Mouse (Mus musculus) embryonic facial prominence, embryonic 13.5 days (tissue): ENCODE measurements around the gene Efcab11. TPM values are rescaled to one million over a fixed set of nuclear protein-coding genes. Genes with fewer than 3 reads are reported as not detected.

Experiments used
- ATAC-seq: fragments of 200-750 bp; cut with Nextera tagmentation; 2 replicates; pipeline ENCODE4 v1.8.0; 2017; ENCODE audit warnings: low read depth; ENCODE audit not compliant: insufficient number of reproducible peaks, insufficient read depth, low FRiP score, low TSS enrichment
- H3K27ac ChIP-seq: fragments of 300-500 bp; sonication (generic); 2 replicates; pipeline ENCODE4 v1.5.1; 2015; ENCODE audit warnings: moderate library complexity, mild to moderate bottlenecking, inconsistent platforms
- H3K27me3 ChIP-seq: fragments of 300-500 bp; sonication (generic); 2 replicates; pipeline ENCODE4 v1.6.1; 2015; ENCODE audit warnings: mild to moderate bottlenecking, inconsistent platforms
- H3K36me3 ChIP-seq: fragments of 300-500 bp; sonication (generic); 2 replicates; pipeline ENCODE4 v1.6.1; 2015; ENCODE audit warnings: mild to moderate bottlenecking, inconsistent platforms
- H3K4me1 ChIP-seq: fragments of 300-500 bp; sonication (generic); 2 replicates; pipeline ENCODE4 v1.6.1; 2015; ENCODE audit warnings: inconsistent platforms
- H3K4me2 ChIP-seq: fragments of 300-500 bp; sonication (generic); 2 replicates; pipeline ENCODE4 v1.6.1; 2015; ENCODE audit warnings: moderate library complexity, mild to moderate bottlenecking, inconsistent platforms
- H3K4me3 ChIP-seq: fragments of 300-500 bp; sonication (generic); 2 replicates; pipeline ENCODE4 v1.5.1; 2015; ENCODE audit warnings: mild to moderate bottlenecking, inconsistent platforms
- H3K9ac ChIP-seq: fragments of 300-500 bp; sonication (generic); 2 replicates; pipeline ENCODE4 v1.6.1; 2015; ENCODE audit warnings: mild to moderate bottlenecking, inconsistent platforms
- H3K9me3 ChIP-seq: fragments of 300-500 bp; sonication (generic); 2 replicates; pipeline ENCODE4 v1.6.1; 2016; ENCODE audit warnings: inconsistent platforms
- WGBS: fragments of 180-500 bp; shearing (Covaris S2); methylation state at CpG from one replicate; pipeline ENCODE4 v1.1.7; 2015; ENCODE audit warnings: mixed read lengths; 5-methylcytosine and 5-hydroxymethylcytosine counted together
- polyA plus RNA-seq: library from polyadenylated mRNA; unstranded; fragments of >200 nt; fragmentation: Nextera tagmentation; extraction: Ambion mirVana; gene quantifications from 2 replicates; pipeline ENCODE4 v1.2.1, GENCODE M21; 2015

Gene Efcab11
- polyA plus RNA-seq, 1 experiment from 2014 or later = 16.8 TPM

DNA sequence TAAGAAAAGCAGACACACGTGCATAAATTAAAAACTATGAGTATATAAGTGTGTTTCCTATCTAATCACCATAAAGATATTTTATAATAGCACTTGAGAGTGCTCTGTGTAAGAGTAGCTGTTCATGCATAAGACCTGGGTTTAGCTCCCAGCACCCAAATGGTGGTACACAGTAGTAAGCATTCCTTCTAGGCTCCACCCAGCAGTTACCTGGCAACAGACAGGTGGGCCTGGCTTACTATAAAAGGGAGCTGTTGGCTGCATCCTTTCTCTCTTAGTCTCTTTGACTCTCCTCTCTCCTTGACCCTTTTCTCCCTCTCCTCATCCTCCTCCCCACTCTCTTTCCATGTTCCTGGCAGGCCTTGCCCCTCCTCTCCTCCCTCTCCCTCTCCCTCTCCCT lies 15.4 kb downstream of the Efcab11 start:
- H3K9me3 ChIP-seq = no peaks in the 10 kb centered on the region
- ATAC-seq = no peak
- no peak overlapping the region for H3K4me3 ChIP-seq
- no peaks in the 10 kb centered on the region for H3K4me1 ChIP-seq
- no peak overlapping the region for H3K4me2 ChIP-seq
- no peak overlapping the region for H3K9ac ChIP-seq
- no peaks in the 10 kb centered on the region for H3K27me3 ChIP-seq
- no peaks in the 10 kb centered on the region for H3K36me3 ChIP-seq
- H3K27ac ChIP-seq = no peak overlapping the region
- WGBS = 91% methylated on average over 1 of the region's 1 CpGs

DNA sequence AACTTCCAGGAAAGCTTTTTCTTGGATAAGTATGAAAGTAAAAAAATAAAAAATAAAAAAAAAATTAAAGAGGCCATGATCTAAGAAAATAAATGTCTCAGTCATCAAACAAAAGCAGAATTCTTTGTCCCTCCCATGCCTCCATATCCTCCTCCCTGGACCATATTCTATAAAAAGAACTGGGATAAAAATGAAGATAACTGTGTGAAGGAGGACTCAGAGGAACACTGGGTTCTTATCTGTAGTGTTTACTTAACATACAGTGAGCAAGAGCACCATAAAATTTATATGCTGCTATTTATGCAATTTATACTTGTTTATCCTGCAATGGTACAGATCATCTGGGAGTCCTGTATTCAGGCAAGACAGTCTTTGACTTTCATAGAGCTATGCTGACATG lies 19.6 kb downstream of the Efcab11 start:
- H3K4me1 ChIP-seq = no peaks in the 10 kb centered on the region
- H3K27me3 ChIP-seq = no peaks in the 10 kb centered on the region
- no peak overlapping the region for H3K4me2 ChIP-seq
- ATAC-seq = no peak
- H3K9ac ChIP-seq = no peak overlapping the region
- H3K9me3 ChIP-seq = no peaks in the 10 kb centered on the region
- H3K4me3 ChIP-seq = no peak overlapping the region
- H3K36me3 ChIP-seq = no peaks in the 10 kb centered on the region
- no peak overlapping the region for H3K27ac ChIP-seq

DNA sequence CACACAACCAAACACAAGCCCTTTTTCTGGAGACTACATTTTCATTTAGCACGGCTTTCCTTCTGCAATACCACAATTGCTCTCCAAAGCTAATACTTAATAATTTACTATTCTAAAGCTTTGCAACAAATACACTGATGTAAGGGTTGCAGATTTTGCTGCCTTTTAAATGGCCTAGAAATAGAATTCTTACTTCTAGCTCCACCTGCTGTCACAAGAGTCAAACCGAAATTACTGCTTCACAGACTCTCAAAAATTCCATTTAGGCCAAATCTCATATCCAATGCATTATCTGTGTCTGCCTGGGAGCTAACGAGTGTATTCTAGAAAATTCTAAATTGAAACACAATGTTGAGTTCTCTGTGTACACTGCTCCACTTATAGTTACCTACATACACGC lies 23.3 kb downstream of the Efcab11 start:
- no peak overlapping the region for H3K27ac ChIP-seq
- H3K9me3 ChIP-seq = no peaks in the 10 kb centered on the region
- no peaks in the 10 kb centered on the region for H3K36me3 ChIP-seq
- 67% methylated on average over 4 of the region's 4 CpGs for WGBS
- no peak overlapping the region for H3K4me3 ChIP-seq
- no peak for ATAC-seq
- no peaks in the 10 kb centered on the region for H3K4me1 ChIP-seq
- H3K9ac ChIP-seq = no peak overlapping the region
- H3K27me3 ChIP-seq = no peaks in the 10 kb centered on the region
- H3K4me2 ChIP-seq = no peak overlapping the region

DNA sequence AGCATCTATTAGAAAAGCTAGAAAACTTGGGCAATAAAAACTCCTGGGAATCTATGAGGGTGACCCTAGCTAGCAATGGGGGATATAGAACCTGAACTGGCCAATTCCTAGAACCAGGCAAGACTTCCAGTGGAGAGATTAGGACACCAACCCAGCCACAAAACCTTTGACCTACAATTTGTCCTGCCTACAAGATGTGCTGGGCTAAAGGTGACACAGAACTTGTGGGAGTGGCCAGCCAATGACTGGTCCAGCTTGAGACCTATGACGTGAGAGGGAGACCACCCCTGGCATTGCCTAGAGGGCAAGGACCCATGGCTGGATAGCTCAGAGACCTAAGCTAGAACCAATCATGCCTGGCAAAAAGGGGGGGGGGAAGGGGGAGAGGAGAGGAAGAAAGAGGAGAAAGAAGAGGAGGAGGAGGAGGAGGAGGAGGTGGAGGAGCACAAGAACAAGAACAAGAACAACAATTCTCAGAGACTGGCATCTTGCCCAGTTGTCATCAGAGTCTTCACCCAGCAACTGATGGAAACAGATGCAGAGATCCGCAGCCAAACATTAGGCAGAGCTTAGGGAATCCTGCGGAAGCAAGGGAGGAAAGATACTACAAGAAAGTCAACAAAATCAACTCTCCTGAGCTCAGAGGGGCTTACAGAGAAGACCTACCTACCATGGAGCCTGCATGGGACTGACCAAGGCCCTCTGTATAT lies 24.7 kb downstream of the Efcab11 start:
- H3K4me3 ChIP-seq = no peak overlapping the region
- no peaks in the 10 kb centered on the region for H3K9me3 ChIP-seq
- no peaks in the 10 kb centered on the region for H3K4me1 ChIP-seq
- H3K27ac ChIP-seq = no peak overlapping the region
- H3K27me3 ChIP-seq = no peaks in the 10 kb centered on the region
- ATAC-seq = no peak
- 71% methylated on average over 3 of the region's 3 CpGs for WGBS
- no peak overlapping the region for H3K9ac ChIP-seq
- H3K4me2 ChIP-seq = no peak overlapping the region
- H3K36me3 ChIP-seq = no peaks in the 10 kb centered on the region

DNA sequence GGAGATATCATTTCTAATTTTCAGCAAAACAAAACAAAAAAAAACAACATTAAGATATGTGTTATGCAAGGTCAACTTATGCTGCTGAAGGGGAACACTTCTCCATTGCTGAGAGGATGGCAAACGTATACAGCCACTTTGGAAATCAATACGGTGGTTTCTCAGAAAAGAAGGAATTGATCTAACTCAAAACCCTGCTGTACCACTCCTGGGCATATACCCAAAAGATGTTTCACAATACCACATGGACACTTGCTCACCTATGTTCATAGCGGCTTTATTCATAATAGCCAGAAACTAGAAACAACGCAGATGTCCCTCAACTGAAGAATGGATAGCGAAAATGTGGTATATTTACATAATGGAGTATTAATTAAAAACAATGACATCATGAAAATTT lies 25.6 kb downstream of the Efcab11 start:
- Histone ChIP-seq H3K4me2 (no peak overlapping the region), H3K4me1 (0 out of 2 replicates have a peak, but pooled peaks cover under 1% of the 10 kb centered on the region), H3K9me3 (no peaks in the 10 kb centered on the region), H3K36me3 (peaks cover 3% of the 10 kb centered on the region; the same call in 1 of the 2 replicates), H3K9ac (no peak overlapping the region), H3K27me3 (no peaks in the 10 kb centered on the region), H3K4me3 (no peak overlapping the region), H3K27ac (no peak overlapping the region)
- ATAC-seq = no peak
- 90% methylated on average over 5 of the region's 5 CpGs for WGBS

DNA sequence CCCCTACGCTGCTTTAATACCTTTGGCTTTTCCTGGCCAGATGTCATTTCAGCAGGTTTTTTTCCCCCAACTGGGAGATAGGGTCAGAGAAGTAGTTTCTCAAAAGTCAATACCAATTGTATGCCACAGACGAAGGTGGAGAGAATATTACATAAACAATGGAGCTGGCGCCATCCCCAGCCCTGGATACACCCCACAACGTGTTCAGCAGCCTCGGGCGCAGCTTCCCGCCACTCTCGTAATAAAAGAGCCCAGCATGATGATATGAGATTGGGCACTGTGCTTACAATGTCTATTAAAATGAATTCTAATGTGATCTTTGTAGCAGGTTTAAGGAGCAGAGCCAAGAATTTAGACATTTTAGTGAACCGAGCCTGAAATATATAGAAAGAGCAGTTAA lies 28.2 kb downstream of the Efcab11 start:
- H3K36me3 ChIP-seq = peaks cover 3% of the 10 kb centered on the region; the same call in 1 of the 2 replicates
- no peaks in the 10 kb centered on the region for H3K9me3 ChIP-seq
- H3K4me3 ChIP-seq = no peak overlapping the region
- no peak for ATAC-seq
- 82% methylated on average over 9 of the region's 9 CpGs for WGBS
- no peaks in the 10 kb centered on the region for H3K27me3 ChIP-seq
- H3K27ac ChIP-seq = no peak overlapping the region
- H3K4me1 ChIP-seq = 0 out of 2 replicates have a peak, but pooled peaks cover 4% of the 10 kb centered on the region
- no peak overlapping the region for H3K4me2 ChIP-seq
- no peak overlapping the region for H3K9ac ChIP-seq

DNA sequence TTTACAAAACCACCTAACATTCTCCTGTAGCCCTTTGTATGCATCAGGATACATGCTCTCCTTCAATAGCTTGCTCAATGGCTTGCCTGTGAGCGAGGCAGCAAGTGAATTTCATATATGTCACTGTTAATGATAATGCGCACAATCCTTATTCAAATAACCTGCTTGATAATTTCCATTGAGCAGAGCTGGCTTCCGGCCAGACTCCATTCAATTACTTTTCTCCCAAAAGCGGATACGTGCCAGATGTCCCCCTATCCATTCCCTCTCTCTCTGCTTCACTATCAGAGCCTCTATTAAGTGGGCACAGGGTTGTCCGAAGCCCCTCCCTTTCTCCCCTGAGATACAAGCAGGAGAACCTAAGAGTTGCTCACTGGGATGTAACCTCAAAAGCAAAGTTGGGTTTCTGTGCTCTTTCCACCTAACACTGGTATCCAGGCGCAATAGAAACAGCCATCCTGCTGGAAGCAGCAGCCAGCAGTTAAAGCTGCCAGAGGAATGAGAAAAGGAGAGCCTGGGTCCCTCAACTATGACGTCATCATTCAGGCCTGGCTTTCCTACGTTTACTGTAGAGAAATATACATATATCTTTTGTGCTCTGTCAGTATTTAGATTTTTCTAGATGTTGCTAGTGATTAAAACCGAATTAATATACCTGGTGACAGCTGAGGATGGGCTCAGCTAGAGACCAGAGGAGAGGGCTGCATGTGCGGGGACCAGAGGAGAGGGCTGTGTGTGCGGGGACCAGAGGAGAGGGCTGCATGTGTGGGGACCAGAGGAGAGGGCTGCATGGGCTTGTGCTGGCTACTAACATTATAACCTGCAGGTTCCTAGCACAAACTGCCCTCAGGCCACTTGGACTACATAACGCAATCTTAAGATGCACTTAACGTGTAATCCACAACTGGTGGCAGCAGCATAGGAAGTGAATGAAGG lies 30.6 kb downstream of the Efcab11 start:
- H3K4me1 ChIP-seq = 0 out of 2 replicates have a peak, but pooled peaks cover 4% of the 10 kb centered on the region
- H3K27me3 ChIP-seq = no peaks in the 10 kb centered on the region
- H3K36me3 ChIP-seq = peaks cover 3% of the 10 kb centered on the region; the same call in 1 of the 2 replicates
- H3K4me2 ChIP-seq = no peak overlapping the region
- no peak overlapping the region for H3K9ac ChIP-seq
- WGBS = 78% methylated on average over 14 of the region's 14 CpGs
- H3K27ac ChIP-seq = no peak overlapping the region
- no peak overlapping the region for H3K4me3 ChIP-seq
- ATAC-seq = no peak
- no peaks in the 10 kb centered on the region for H3K9me3 ChIP-seq

DNA sequence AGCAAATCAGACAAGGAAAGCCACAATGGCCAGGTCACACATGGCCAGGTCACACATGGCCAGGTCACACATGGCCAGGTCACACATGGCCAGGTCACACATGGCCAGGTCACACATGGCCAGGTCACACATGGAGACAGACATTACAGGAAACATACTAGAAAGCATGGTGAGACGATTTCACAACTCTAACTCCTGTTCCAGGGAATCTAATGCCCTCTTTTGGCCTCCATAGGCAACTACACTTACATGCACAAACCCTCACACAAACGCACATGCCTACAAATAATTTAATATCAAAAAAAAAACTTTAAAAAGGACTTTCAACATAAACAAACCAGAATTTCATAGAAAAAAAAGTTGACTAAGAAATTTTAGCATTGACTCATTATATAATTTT lies 34.2 kb downstream of the Efcab11 start:
- no peaks in the 10 kb centered on the region for H3K27me3 ChIP-seq
- H3K4me2 ChIP-seq = no peak overlapping the region
- H3K27ac ChIP-seq = no peak overlapping the region
- no peak overlapping the region for H3K9ac ChIP-seq
- H3K4me1 ChIP-seq = 0 out of 2 replicates have a peak, but pooled peaks cover 4% of the 10 kb centered on the region
- 88% methylated on average over 2 of the region's 2 CpGs for WGBS
- H3K36me3 ChIP-seq = peaks cover 3% of the 10 kb centered on the region; the same call in 1 of the 2 replicates
- H3K4me3 ChIP-seq = no peak overlapping the region
- ATAC-seq = no peak
- H3K9me3 ChIP-seq = no peaks in the 10 kb centered on the region

DNA sequence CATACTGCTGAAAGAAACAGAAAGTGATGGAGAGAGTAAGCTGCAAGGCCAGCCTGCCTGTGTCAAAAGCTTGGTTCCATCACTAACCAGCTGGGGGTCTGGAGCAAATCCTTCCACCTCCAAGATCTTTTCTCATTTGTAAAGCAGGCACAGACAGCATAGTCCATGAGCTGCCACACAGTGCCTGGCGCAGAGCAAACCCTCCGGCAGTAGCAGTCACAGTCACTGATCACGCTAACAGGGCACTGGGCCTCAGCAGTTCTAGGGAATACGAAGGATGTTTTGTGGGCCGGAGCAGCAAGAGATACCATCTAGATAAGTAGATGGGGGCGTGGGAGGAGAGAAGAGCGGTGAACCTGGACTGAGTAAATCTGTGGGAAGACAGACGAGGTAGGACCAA lies 39.3 kb downstream of the Efcab11 start:
- Histone ChIP-seq H3K36me3 (no peaks in the 10 kb centered on the region), H3K27me3 (no peaks in the 10 kb centered on the region), H3K9me3 (no peaks in the 10 kb centered on the region), H3K9ac (no peak overlapping the region), H3K27ac (no peak overlapping the region), H3K4me2 (no peak overlapping the region), H3K4me3 (no peak overlapping the region), H3K4me1 (no peaks in the 10 kb centered on the region)
- WGBS = 90% methylated on average over 8 of the region's 8 CpGs
- ATAC-seq = no peak

DNA sequence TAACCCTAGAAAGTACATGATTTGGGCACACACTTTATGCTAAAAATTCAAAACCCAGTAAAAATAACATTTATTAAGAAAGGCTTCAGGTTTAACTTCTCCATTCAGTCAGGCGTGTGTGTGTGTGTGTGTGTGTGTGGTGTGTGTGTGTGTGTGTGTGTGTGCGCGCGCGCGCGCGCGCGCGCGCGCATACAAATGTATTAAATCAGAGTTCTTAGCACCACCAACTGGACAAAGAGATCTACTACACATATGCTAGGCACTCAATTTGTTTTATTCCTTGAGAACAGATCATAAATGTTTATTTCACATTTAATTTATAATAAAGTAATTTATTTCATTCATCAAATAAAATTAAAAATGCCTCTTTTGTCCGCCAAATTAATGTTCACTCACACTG lies 45.5 kb downstream of the Efcab11 start:
- no peak for ATAC-seq
- Histone ChIP-seq H3K4me2 (no peak overlapping the region), H3K4me1 (peaks cover 11% of the 10 kb centered on the region; the same call in 1 of the 2 replicates), H3K36me3 (no peaks in the 10 kb centered on the region), H3K4me3 (no peak overlapping the region), H3K27ac (no peak overlapping the region), H3K9ac (no peak overlapping the region), H3K9me3 (no peaks in the 10 kb centered on the region), H3K27me3 (no peaks in the 10 kb centered on the region)
- WGBS = 85% methylated on average over 14 of the region's 14 CpGs

DNA sequence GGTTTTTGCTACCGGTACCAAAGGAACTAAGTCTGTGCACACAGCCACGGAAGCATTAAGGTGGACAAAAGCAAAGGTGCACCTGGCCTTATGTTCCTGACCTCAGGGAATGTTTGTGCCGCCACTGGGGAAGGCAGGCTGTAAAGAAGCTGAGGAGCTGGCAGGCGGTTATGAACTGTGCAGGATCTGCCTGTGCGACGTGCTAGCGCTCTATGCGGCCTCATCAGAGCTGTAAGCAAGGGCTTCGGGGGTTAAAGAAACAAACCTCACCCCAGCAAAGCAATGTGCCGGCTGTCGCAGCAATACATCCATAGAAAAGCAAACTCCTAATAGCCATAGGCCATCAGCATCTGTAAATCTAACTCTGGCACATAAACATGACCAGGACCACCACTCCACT lies 46.1 kb downstream of the Efcab11 start:
- 73% methylated on average over 11 of the region's 11 CpGs for WGBS
- ATAC-seq = no peak
- Histone ChIP-seq H3K4me3 (no peak overlapping the region), H3K4me1 (peaks cover 11% of the 10 kb centered on the region; the same call in 1 of the 2 replicates), H3K27me3 (no peaks in the 10 kb centered on the region), H3K4me2 (no peak overlapping the region), H3K9me3 (0 out of 2 replicates have a peak, but pooled peaks cover 3% of the 10 kb centered on the region), H3K9ac (no peak overlapping the region), H3K27ac (no peak overlapping the region), H3K36me3 (no peaks in the 10 kb centered on the region)
